Mouse (Mus musculus) MEL (cell line): ENCODE data around the gene Kctd19.

Experiments used
- CTCF ChIP-seq, 3 experiments: IDR thresholded peaks in 2 of 3; conservative IDR thresholded peaks in 1 of 3; 2 replicates each; pipeline ENCODE4 v1.5.1; 2011 to 2012; ENCODE audit warnings: low read length in 3 of 3, low read depth in 2 of 3, mild to moderate bottlenecking in 2 of 3, improper control_type of control experiment in 1 of 3, inconsistent platforms in 1 of 3, mixed read lengths in 1 of 3, moderate library complexity in 1 of 3; ENCODE audit not compliant: control insufficient read depth in 1 of 3, insufficient read depth in 1 of 3, poor library complexity in 1 of 3, severe bottlenecking in 1 of 3
- GATA1 ChIP-seq: IDR thresholded peaks from 2 replicates; pipeline ENCODE4 v1.6.1; 2011; ENCODE audit warnings: low read depth, low read length, improper control_type of control experiment
- MAFK ChIP-seq: IDR thresholded peaks from 2 replicates; pipeline ENCODE4 v1.6.1; 2011; ENCODE audit warnings: low read depth, mild to moderate bottlenecking, low read length, improper control_type of control experiment, borderline replicate concordance
- POLR2A ChIP-seq, 2 experiments: IDR thresholded peaks; 2 replicates each; pipeline ENCODE4 v1.6.1; 2011 to 2012; ENCODE audit warnings: low read length in 2 of 2, mild to moderate bottlenecking in 2 of 2, control low read depth in 1 of 2, improper control_type of control experiment in 1 of 2, low read depth in 1 of 2, moderate library complexity in 1 of 2; ENCODE audit not compliant: control insufficient read depth in 1 of 2, insufficient read depth in 1 of 2, poor library complexity in 1 of 2
- SIN3A ChIP-seq: IDR thresholded peaks from 2 replicates; pipeline ENCODE4 v1.6.1; 2012; ENCODE audit warnings: low read length, improper control_type of control experiment, inconsistent platforms
- SMC3 ChIP-seq: IDR thresholded peaks from 2 replicates; pipeline ENCODE4 v1.6.1; 2011; ENCODE audit warnings: low read depth, low read length, improper control_type of control experiment

- no peak for TF ChIP-seq SMC3
- no peak for TF ChIP-seq SIN3A
- no peak for TF ChIP-seq CTCF (IDR thresholded peaks at IDR 0.05 in 2 of 3, conservative IDR thresholded peaks at IDR 0.05 in 1 of 3; ENCODE audit: control insufficient read depth in 1 of 3, insufficient read depth in 1 of 3, low read depth in 2 of 3, low read length in 3 of 3, poor library complexity in 1 of 3, severe bottlenecking in 1 of 3)
- no peak for TF ChIP-seq MAFK
- TF ChIP-seq POLR2A (IDR thresholded peaks at IDR 0.05; ENCODE audit: control insufficient read depth in 1 of 2, insufficient read depth in 1 of 2, low read depth in 1 of 2, low read length in 2 of 2, poor library complexity in 1 of 2) = no peak
- TF ChIP-seq GATA1 = no peak
Observed at GRCm38 (mm10) chr8:105437078-105437748, 23.9 kb upstream of the Kctd19 start.
